Mouse (Mus musculus) midbrain, embryonic 10.5 days (tissue): ENCODE measurements around the gene Ltv1. TPM values are rescaled to one million over a fixed set of nuclear protein-coding genes. Genes with fewer than 3 reads are reported as not detected.

Source experiments
- DNase-seq: peaks from one replicate; pipeline ENCODE4 v3.0.0-alpha.2; 2017; ENCODE audit warnings: low spot score
- H3K27ac ChIP-seq: fragments of 300-500 bp; sonication (generic); replicated peaks from 2 replicates; pipeline ENCODE4 v1.5.1; 2016; ENCODE audit warnings: mild to moderate bottlenecking
- H3K27me3 ChIP-seq: fragments of 300-500 bp; sonication (generic); 2 replicates; pipeline ENCODE4 v1.6.1; 2016; ENCODE audit warnings: low read depth, mild to moderate bottlenecking; ENCODE audit not compliant: poor library complexity, severe bottlenecking
- H3K36me3 ChIP-seq: fragments of 300-500 bp; sonication (generic); 2 replicates; pipeline ENCODE4 v1.6.1; 2016; ENCODE audit warnings: mild to moderate bottlenecking, moderate library complexity
- H3K4me1 ChIP-seq: fragments of 300-500 bp; sonication (generic); 2 replicates; pipeline ENCODE4 v1.6.1; 2016
- H3K4me3 ChIP-seq: fragments of 300-500 bp; sonication (generic); 2 replicates; pipeline ENCODE4 v1.5.1; 2016; ENCODE audit warnings: mild to moderate bottlenecking, moderate library complexity
- H3K9me3 ChIP-seq: fragments of 300-500 bp; sonication (generic); replicated peaks from 2 replicates; pipeline ENCODE4 v1.6.1; 2016; ENCODE audit warnings: mild to moderate bottlenecking
- WGBS: fragments of 180-500 bp; shearing (Covaris S2); methylation state at CpG from one replicate; pipeline ENCODE4 v1.1.7; 2016; 5-methylcytosine and 5-hydroxymethylcytosine counted together
- polyA plus RNA-seq: library from polyadenylated mRNA; unstranded; fragments of >200 nt; fragmentation: Nextera tagmentation; extraction: Ambion mirVana; gene quantifications from 2 replicates; pipeline ENCODE4 v1.2.1, GENCODE M21; 2016

Gene Ltv1
- polyA plus RNA-seq, 1 experiment from 2014 or later: 74.0 TPM

DNA sequence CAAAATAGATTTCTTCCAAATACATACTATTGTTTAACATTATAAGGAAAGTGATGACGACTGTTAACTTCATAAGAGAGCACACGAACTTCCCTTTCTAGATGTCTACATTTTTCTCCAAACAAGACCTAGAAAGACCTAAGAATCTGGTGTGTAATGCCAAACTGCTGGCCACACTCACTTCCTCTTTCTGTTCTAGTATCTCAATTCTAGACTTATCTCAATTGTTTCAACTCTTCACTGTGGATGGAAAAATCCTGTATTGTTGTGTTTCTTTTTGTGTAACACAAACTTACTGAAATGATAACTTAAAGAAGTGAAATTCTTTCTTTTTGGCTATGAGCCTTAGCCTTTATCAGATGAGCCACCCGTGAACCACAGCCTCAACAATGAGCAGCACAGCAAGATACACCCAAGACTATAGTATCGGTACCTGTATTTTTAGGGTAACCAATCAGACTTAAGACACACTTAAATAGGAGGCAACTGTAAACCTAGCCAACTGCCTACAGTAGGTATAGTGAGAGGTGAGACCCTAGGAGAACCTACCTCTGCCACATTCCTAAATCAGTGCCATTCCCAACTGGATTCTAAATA is 8.7 kb downstream of the Ltv1 start:
- H3K36me3 ChIP-seq: peaks cover 96% of the 10 kb centered on the region
- no peak for DNase-seq
- H3K27me3 ChIP-seq: no peaks in the 10 kb centered on the region
- no peaks in the 10 kb centered on the region for H3K9me3 ChIP-seq
- WGBS: 92% methylated on average over 4 of the region's 4 CpGs
- no peaks in the 10 kb centered on the region for H3K4me1 ChIP-seq
- no peak overlapping the region for H3K4me3 ChIP-seq
- H3K27ac ChIP-seq: no peak overlapping the region

GRCm38 (mm10) chr10:13180211-13180610 is 12.8 kb downstream of the Ltv1 start:
- H3K27ac ChIP-seq: no peak overlapping the region
- no peaks in the 10 kb centered on the region for H3K9me3 ChIP-seq
- no peaks in the 10 kb centered on the region for H3K4me1 ChIP-seq
- H3K36me3 ChIP-seq: peaks cover 96% of the 10 kb centered on the region
- 94% methylated on average over 7 of the region's 7 CpGs for WGBS
- H3K27me3 ChIP-seq: no peaks in the 10 kb centered on the region
- DNase-seq: no peak
- H3K4me3 ChIP-seq: no peak overlapping the region

- 83% methylated on average over 7 of the region's 7 CpGs for WGBS
- Histone ChIP-seq H3K36me3 (peaks cover 76% of the 10 kb centered on the region), H3K4me3 (no peak within 1 kb of the TSS), H3K27ac (no peak within 1 kb of the TSS), H3K27me3 (no peaks in the 10 kb centered on the region), H3K9me3 (no peaks in the 10 kb centered on the region), H3K4me1 (no peaks in the 10 kb centered on the region)
- DNase-seq: no peak
Measured at GRCm38 (mm10) chr10:13177973-13178624, 14.9 kb downstream of the Ltv1 start, which contains the start of gene Zc2hc1b. Gene Zc2hc1b (minus strand): TSS chr10:13178023.

DNA sequence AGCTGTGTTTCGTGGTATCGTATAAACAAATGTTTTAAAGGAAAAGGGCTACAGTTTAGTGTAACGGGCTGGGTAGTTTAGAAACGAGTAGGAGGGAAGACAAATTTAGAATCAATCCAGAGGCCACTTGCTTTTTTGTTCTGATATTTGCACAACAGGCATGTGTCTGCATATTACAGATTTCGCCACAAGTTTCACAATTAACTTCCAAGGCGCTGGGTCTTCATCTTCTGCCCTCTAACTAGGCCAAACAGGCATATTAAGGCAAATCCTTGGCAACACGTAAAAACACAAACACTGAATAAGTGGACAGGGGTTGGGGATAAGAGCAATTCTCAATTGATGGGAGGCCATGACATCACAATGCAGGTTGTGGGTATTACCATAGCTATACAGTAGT is 17.1 kb downstream of the Ltv1 start:
- DNase-seq: no peak
- no peaks in the 10 kb centered on the region for H3K27me3 ChIP-seq
- peaks cover 8% of the 10 kb centered on the region for H3K4me1 ChIP-seq
- peaks cover 54% of the 10 kb centered on the region for H3K36me3 ChIP-seq
- H3K27ac ChIP-seq: no peak overlapping the region
- 94% methylated on average over 7 of the region's 7 CpGs for WGBS
- H3K4me3 ChIP-seq: no peak overlapping the region
- H3K9me3 ChIP-seq: no peaks in the 10 kb centered on the region

- Histone ChIP-seq H3K4me3 (no peak overlapping the region), H3K9me3 (no peaks in the 10 kb centered on the region), H3K36me3 (peaks cover 23% of the 10 kb centered on the region), H3K27ac (peak overlapping the region; percentile 49; the same call in 1 of the 2 replicates), H3K27me3 (no peaks in the 10 kb centered on the region), H3K4me1 (peaks cover 17% of the 10 kb centered on the region)
- DNase-seq: no peak
- 64% methylated on average over 10 of the region's 10 CpGs for WGBS
Measured at GRCm38 (mm10) chr10:13172798-13173221, 20.2 kb downstream of the Ltv1 start.

DNA sequence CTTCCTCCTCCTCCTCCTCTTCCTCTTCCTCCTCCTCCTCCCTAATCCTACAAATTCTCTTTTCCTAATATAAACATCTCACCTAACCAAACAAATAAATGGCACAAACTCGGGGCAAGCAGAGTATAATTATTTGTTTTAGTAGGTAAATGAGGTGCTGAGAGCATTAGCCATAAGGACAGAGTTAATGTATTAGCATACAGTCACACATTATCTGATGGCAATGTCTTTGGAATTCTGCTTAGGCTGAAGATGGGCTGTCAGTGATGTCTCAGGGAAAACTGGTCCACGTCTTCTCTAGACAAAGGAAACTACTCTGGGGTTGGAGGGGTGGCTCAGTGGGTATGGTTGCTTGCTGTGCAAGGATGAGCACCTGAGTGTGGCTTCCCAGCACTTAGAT is 21.5 kb downstream of the Ltv1 start:
- Histone ChIP-seq H3K27me3 (no peaks in the 10 kb centered on the region), H3K9me3 (no peaks in the 10 kb centered on the region), H3K27ac (no peak overlapping the region), H3K4me1 (peaks cover 17% of the 10 kb centered on the region), H3K4me3 (no peak overlapping the region), H3K36me3 (peaks cover 10% of the 10 kb centered on the region)
- no peak for DNase-seq
- WGBS: 74% methylated on average over 2 of the region's 2 CpGs

- no peak for DNase-seq
- Histone ChIP-seq H3K9me3 (no peaks in the 10 kb centered on the region), H3K27ac (0 out of 2 replicates have a peak overlapping the region, but pooled peaks have one; percentile 17), H3K36me3 (peaks cover 6% of the 10 kb centered on the region), H3K4me3 (no peak overlapping the region), H3K27me3 (no peaks in the 10 kb centered on the region), H3K4me1 (peaks cover 17% of the 10 kb centered on the region)
- 74% methylated on average over 12 of the region's 12 CpGs for WGBS
Measured at GRCm38 (mm10) chr10:13170739-13171448, 22.1 kb downstream of the Ltv1 start.

DNA sequence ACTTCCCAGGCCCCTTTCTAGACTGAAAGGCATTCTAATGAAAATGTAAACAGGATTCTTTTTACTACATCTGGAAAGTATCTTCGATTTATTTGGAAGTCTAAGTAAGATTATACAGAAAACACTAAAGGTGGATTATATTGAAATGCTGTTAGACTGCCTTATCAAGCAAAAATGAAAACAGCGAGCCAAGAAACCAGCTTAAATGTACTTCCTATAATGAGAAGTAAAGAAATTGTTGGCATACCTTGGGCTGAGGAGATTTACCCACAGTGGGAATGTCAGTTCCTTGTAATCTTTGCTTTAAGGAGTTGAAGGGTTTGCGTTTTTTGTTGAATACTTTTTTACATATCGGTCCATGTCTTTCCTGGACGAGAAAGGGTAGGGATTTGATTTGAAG is 24.5 kb downstream of the Ltv1 start:
- Histone ChIP-seq H3K4me3 (no peak overlapping the region), H3K27ac (no peak overlapping the region), H3K9me3 (no peaks in the 10 kb centered on the region; the same call in 1 of the 2 replicates), H3K27me3 (no peaks in the 10 kb centered on the region), H3K36me3 (no peaks in the 10 kb centered on the region), H3K4me1 (peaks cover 17% of the 10 kb centered on the region)
- no peak for DNase-seq
- WGBS: 85% methylated on average over 5 of the region's 5 CpGs

DNA sequence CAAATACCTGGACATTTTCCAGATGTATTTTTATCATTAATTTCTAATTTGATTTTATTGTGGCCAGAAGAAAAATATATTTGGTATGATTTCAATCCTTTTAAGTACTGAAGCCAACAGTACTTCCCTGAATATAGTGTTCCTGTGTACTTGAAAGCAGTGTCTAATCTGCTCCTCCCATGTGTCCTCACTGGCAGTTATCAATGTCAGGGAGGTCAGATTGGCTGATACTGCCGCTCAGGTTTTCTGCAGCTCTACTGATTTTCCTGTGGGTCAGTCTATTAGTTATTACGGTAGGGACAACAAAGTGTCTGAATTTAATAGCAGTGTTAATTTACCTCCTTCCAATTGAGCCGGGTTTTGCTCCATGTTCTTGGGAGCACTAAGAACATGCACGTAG is 30.9 kb downstream of the Ltv1 start:
- Histone ChIP-seq H3K9me3 (peaks cover 3% of the 10 kb centered on the region; the same call in 1 of the 2 replicates), H3K36me3 (no peaks in the 10 kb centered on the region), H3K27ac (no peak overlapping the region), H3K4me1 (no peaks in the 10 kb centered on the region), H3K4me3 (no peak overlapping the region), H3K27me3 (no peaks in the 10 kb centered on the region)
- no peak for DNase-seq
- 91% methylated on average over 4 of the region's 4 CpGs for WGBS

DNA sequence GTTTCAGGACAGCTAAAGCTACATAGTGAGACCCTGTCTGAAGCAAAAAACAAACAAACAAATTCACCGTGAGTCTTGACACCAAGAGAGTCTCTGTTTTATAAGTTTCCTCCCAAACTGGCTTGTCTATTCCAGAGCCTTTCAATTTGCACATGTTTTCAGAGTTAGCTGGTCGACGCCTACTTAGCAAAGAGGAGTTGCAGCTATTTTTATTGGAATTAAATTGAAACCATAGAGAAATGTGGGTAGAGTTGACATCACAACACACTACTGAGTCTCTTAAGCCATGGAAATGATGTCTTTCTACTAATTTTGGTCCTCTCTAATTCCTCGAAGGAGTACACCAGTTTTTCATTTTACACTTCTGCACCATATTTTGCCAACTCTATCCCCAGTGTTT is 32.1 kb downstream of the Ltv1 start:
- WGBS: 87% methylated on average over 4 of the region's 4 CpGs
- H3K27me3 ChIP-seq: no peaks in the 10 kb centered on the region
- no peaks in the 10 kb centered on the region for H3K4me1 ChIP-seq
- no peak for DNase-seq
- peaks cover 3% of the 10 kb centered on the region; the same call in 1 of the 2 replicates for H3K9me3 ChIP-seq
- H3K36me3 ChIP-seq: no peaks in the 10 kb centered on the region
- no peak overlapping the region for H3K27ac ChIP-seq
- no peak overlapping the region for H3K4me3 ChIP-seq

GRCm38 (mm10) chr10:13155377-13155776 is 37.6 kb downstream of the Ltv1 start:
- Histone ChIP-seq H3K27ac (no peak overlapping the region), H3K4me3 (no peak overlapping the region), H3K9me3 (0 out of 2 replicates have a peak, but pooled peaks cover 3% of the 10 kb centered on the region), H3K4me1 (no peaks in the 10 kb centered on the region), H3K36me3 (no peaks in the 10 kb centered on the region), H3K27me3 (no peaks in the 10 kb centered on the region)
- 89% methylated on average over 5 of the region's 5 CpGs for WGBS
- DNase-seq: no peak

GRCm38 (mm10) chr10:13152811-13153364 is 40.1 kb downstream of the Ltv1 start:
- Histone ChIP-seq H3K36me3 (no peaks in the 10 kb centered on the region), H3K4me3 (no peak overlapping the region), H3K4me1 (no peaks in the 10 kb centered on the region), H3K27me3 (no peaks in the 10 kb centered on the region), H3K27ac (no peak overlapping the region), H3K9me3 (0 out of 2 replicates have a peak, but pooled peaks cover 2% of the 10 kb centered on the region)
- WGBS: 87% methylated on average over 4 of the region's 4 CpGs
- no peak for DNase-seq
